Mouse (Mus musculus): ENCODE measurements around the gene Ttc7b. TPM values are rescaled to one million over a fixed set of nuclear protein-coding genes. Genes with fewer than 3 reads are reported as not detected.

The Ttc7b gene
- 0.48 and 0.93 TPM in 2 replicates for polyA plus RNA-seq (2015; fragmentation: Nextera tagmentation; extraction: Ambion mirVana)

DNA sequence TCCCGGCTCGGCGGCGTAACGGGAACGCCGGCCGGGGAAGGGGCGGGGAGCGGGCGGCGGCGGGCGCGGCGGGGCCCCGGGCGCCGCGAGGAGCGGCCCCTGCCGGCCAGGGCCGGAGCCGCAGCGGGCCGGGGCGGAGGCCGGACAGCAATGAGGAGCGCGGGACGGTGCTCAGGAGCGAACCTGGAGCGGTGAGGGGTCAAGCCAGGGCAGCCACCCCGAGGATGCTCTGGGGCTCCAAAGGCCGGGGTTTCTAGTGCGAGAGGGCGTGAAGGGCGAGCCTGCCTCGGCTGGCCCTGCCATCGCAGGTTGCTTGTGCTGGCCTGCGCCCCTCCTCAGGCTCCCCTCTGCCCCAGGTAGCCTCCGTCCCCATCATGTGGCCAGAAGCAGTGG, at the start of gene Ttc7b:
Ttc7b (minus strand) TSS at position 33 of the 393 bp plus-strand sequence.
- H3K4me2 ChIP-seq (ENCODE audit: low read depth, low read length), result peak within 1 kb of the TSS; percentile 69
- no peaks in the 10 kb centered on the region for H3K36me3 ChIP-seq (ENCODE audit: control insufficient read depth, insufficient read depth)
- H3K9me3 ChIP-seq (replicated peaks; ENCODE audit: control insufficient read depth, low read length), result no peaks in the 10 kb centered on the region
- peak within 1 kb of the TSS; percentile 75 for H3K9ac ChIP-seq (ENCODE audit: low read depth, low read length)
- peaks cover 10% of the 10 kb centered on the region for H3K27me3 ChIP-seq (ENCODE audit: control insufficient read depth, insufficient read depth, low read depth, low read length)
- WGBS (ENCODE audit: insufficient replicate concordance), result 5% methylated on average over 24 of the region's 42 CpGs
- ATAC-seq (ENCODE audit: low read depth), result peak; percentile 78
- peak within 1 kb of the TSS; percentile 68 for H3K4me3 ChIP-seq (ENCODE audit: low read depth, low read length)
- H3K4me1 ChIP-seq (ENCODE audit: control insufficient read depth, low read depth, low read length), result no peaks in the 10 kb centered on the region; the same call in none of the 2 replicates
- H3K27ac ChIP-seq (ENCODE audit: low read length), result peak within 1 kb of the TSS; percentile 14; the same call in 1 of the 2 replicates

DNA sequence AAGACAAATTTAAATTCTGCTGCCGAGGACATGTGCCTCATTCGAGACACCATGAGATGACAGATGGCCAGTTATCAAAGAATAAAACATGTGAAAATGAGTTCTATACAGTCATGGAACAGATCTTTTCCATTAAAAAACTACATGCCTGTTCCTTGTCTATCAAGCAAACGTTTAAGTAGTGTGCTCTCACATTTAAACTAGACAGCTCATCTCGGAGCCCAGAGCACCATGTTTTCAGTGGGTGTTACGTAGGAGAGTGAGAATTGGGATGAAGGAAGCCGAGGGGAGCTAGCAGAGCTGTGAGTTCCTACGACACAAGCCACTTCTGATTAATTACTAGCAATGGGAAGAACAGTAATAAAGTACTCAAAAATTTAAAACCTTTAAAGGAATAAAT, 48.2 kb upstream of the Ttc7b start:
- WGBS (ENCODE audit: insufficient replicate concordance), result 69% methylated on average over 7 of the region's 7 CpGs
- no peaks in the 10 kb centered on the region for H3K9me3 ChIP-seq (replicated peaks; ENCODE audit: control insufficient read depth, low read length)
- H3K4me3 ChIP-seq (ENCODE audit: low read depth, low read length), result no peak overlapping the region
- no peak overlapping the region for H3K4me2 ChIP-seq (ENCODE audit: low read depth, low read length)
- no peak overlapping the region for H3K9ac ChIP-seq (ENCODE audit: low read depth, low read length)
- H3K27me3 ChIP-seq (ENCODE audit: control insufficient read depth, insufficient read depth, low read depth, low read length), result no peaks in the 10 kb centered on the region
- H3K36me3 ChIP-seq (ENCODE audit: control insufficient read depth, insufficient read depth), result no peaks in the 10 kb centered on the region
- no peak for ATAC-seq (ENCODE audit: low read depth)
- no peak overlapping the region for H3K27ac ChIP-seq (ENCODE audit: low read length)
- no peaks in the 10 kb centered on the region for H3K4me1 ChIP-seq (ENCODE audit: control insufficient read depth, low read depth, low read length)

DNA sequence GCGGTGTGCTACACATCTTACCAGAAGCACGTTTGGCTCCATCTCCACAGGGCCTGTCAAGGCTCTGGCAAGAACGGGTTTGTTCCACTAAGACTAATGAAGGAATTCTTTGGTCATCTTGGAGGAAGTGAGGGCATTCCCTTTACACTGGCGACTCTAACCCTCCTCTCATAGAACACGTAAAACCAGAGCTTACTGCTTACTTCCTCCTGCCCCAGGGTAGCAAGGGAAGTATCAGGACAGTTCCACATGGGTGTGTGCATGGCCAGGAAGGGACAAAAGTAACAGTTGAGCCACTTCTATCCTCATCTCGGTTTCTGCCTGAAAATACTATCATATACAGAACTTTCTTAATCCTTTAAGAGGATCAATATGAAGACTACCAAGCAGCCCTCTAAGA, 47.5 kb upstream of the Ttc7b start:
- Histone ChIP-seq H3K4me2 (ENCODE audit: low read depth, low read length) (no peak overlapping the region), H3K9ac (ENCODE audit: low read depth, low read length) (no peak overlapping the region)

DNA sequence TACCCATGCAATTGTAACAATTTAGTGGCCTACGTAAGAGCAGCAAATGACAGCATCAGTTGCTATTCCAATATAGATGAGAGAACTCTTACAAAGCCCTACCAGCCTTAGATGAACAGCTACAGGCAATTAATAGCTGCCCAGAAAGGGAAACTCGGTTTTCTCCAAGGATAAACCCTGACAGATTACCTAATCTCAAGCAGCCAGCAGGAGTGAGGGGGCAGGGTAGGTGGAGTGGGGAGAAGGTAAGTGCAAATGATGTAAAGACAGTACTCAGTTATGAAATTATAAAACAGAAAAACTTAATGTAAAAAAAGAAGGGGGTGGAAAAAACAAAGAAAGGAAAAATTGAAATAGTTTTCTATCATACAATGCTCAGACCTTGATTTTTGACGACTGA, 47.0 kb upstream of the Ttc7b start:
- H3K4me2 ChIP-seq (ENCODE audit: low read depth, low read length), result no peak overlapping the region
- H3K27me3 ChIP-seq (ENCODE audit: control insufficient read depth, insufficient read depth, low read depth, low read length), result no peaks in the 10 kb centered on the region
- no peak overlapping the region for H3K27ac ChIP-seq (ENCODE audit: low read length)
- no peaks in the 10 kb centered on the region for H3K36me3 ChIP-seq (ENCODE audit: control insufficient read depth, insufficient read depth)
- H3K9me3 ChIP-seq (replicated peaks; ENCODE audit: control insufficient read depth, low read length), result no peaks in the 10 kb centered on the region
- no peak overlapping the region for H3K4me3 ChIP-seq (ENCODE audit: low read depth, low read length)
- no peak for ATAC-seq (ENCODE audit: low read depth)
- no peak overlapping the region for H3K9ac ChIP-seq (ENCODE audit: low read depth, low read length)
- WGBS (ENCODE audit: insufficient replicate concordance), result 58% methylated on average over 3 of the region's 3 CpGs
- no peaks in the 10 kb centered on the region for H3K4me1 ChIP-seq (ENCODE audit: control insufficient read depth, low read depth, low read length)

More for the DNA sequence above, 47.5 kb upstream of the Ttc7b start:
- H3K27ac ChIP-seq (ENCODE audit: low read length), result no peak overlapping the region
- H3K4me1 ChIP-seq (ENCODE audit: control insufficient read depth, low read depth, low read length), result no peaks in the 10 kb centered on the region
- no peaks in the 10 kb centered on the region for H3K36me3 ChIP-seq (ENCODE audit: control insufficient read depth, insufficient read depth)
- H3K9me3 ChIP-seq (replicated peaks; ENCODE audit: control insufficient read depth, low read length), result no peaks in the 10 kb centered on the region
- H3K27me3 ChIP-seq (ENCODE audit: control insufficient read depth, insufficient read depth, low read depth, low read length), result no peaks in the 10 kb centered on the region
- WGBS (ENCODE audit: insufficient replicate concordance), result 58% methylated on average over 6 of the region's 6 CpGs
- no peak overlapping the region for H3K4me3 ChIP-seq (ENCODE audit: low read depth, low read length)
- ATAC-seq (ENCODE audit: low read depth), result no peak

DNA sequence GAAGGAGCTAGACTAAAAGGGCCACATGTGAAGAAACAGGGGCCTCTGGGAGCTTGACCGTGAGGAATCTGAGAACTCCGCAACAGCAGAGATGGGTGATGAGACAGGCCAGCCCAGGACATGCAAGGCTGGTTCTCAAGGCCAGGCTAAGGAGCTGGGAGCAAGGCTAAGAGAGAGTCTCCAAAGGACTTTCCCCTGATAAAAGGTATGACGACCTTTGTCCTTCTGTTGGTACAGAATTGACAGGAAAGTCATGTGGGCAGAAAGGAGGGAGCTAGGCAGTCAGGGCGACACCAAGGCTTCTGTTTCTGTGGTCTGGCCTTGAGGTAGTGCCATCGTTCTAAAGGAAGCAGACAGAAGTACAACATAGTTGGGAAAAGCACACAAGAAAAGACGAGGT, 33.0 kb upstream of the Ttc7b start:
- no peak overlapping the region for H3K9ac ChIP-seq (ENCODE audit: low read depth, low read length)
- no peak overlapping the region for H3K4me2 ChIP-seq (ENCODE audit: low read depth, low read length)
- H3K4me1 ChIP-seq (ENCODE audit: control insufficient read depth, low read depth, low read length), result no peaks in the 10 kb centered on the region
- H3K4me3 ChIP-seq (ENCODE audit: low read depth, low read length), result no peak overlapping the region
- 76% methylated on average over 6 of the region's 6 CpGs for WGBS (ENCODE audit: insufficient replicate concordance)
- H3K36me3 ChIP-seq (ENCODE audit: control insufficient read depth, insufficient read depth), result no peaks in the 10 kb centered on the region; the same call in 1 of the 2 replicates
- no peak overlapping the region for H3K27ac ChIP-seq (ENCODE audit: low read length)
- no peaks in the 10 kb centered on the region for H3K9me3 ChIP-seq (replicated peaks; ENCODE audit: control insufficient read depth, low read length)
- no peak for ATAC-seq (ENCODE audit: low read depth)
- H3K27me3 ChIP-seq (ENCODE audit: control insufficient read depth, insufficient read depth, low read depth, low read length), result no peaks in the 10 kb centered on the region

- no peak overlapping the region for H3K27ac ChIP-seq (ENCODE audit: low read length)
- no peaks in the 10 kb centered on the region for H3K27me3 ChIP-seq (ENCODE audit: control insufficient read depth, insufficient read depth, low read depth, low read length)
- H3K4me1 ChIP-seq (ENCODE audit: control insufficient read depth, low read depth, low read length), result no peaks in the 10 kb centered on the region
- H3K4me3 ChIP-seq (ENCODE audit: low read depth, low read length), result no peak overlapping the region
- no peak overlapping the region for H3K4me2 ChIP-seq (ENCODE audit: low read depth, low read length)
- WGBS (ENCODE audit: insufficient replicate concordance), result 75% methylated on average over 1 of the region's 1 CpGs
- ATAC-seq (ENCODE audit: low read depth), result no peak
- no peaks in the 10 kb centered on the region; the same call in 1 of the 2 replicates for H3K36me3 ChIP-seq (ENCODE audit: control insufficient read depth, insufficient read depth)
- no peaks in the 10 kb centered on the region for H3K9me3 ChIP-seq (replicated peaks; ENCODE audit: control insufficient read depth, low read length)
- no peak overlapping the region for H3K9ac ChIP-seq (ENCODE audit: low read depth, low read length)
Measured at GRCm38 (mm10) chr12:100551972-100552371, 31.3 kb upstream of the Ttc7b start.

GRCm38 (mm10) chr12:100544194-100544567, 23.6 kb upstream of the Ttc7b start:
- Histone ChIP-seq H3K9ac (ENCODE audit: low read depth, low read length) (no peak overlapping the region), H3K4me1 (ENCODE audit: control insufficient read depth, low read depth, low read length) (no peaks in the 10 kb centered on the region), H3K4me2 (ENCODE audit: low read depth, low read length) (no peak overlapping the region), H3K27ac (ENCODE audit: low read length) (no peak overlapping the region), H3K27me3 (ENCODE audit: control insufficient read depth, insufficient read depth, low read depth, low read length) (no peaks in the 10 kb centered on the region), H3K4me3 (ENCODE audit: low read depth, low read length) (no peak overlapping the region), H3K36me3 (ENCODE audit: control insufficient read depth, insufficient read depth) (no peaks in the 10 kb centered on the region), H3K9me3 (replicated peaks; ENCODE audit: control insufficient read depth, low read length) (no peaks in the 10 kb centered on the region)
- no peak for ATAC-seq (ENCODE audit: low read depth)
- 60% methylated on average over 4 of the region's 4 CpGs for WGBS (ENCODE audit: insufficient replicate concordance)

DNA sequence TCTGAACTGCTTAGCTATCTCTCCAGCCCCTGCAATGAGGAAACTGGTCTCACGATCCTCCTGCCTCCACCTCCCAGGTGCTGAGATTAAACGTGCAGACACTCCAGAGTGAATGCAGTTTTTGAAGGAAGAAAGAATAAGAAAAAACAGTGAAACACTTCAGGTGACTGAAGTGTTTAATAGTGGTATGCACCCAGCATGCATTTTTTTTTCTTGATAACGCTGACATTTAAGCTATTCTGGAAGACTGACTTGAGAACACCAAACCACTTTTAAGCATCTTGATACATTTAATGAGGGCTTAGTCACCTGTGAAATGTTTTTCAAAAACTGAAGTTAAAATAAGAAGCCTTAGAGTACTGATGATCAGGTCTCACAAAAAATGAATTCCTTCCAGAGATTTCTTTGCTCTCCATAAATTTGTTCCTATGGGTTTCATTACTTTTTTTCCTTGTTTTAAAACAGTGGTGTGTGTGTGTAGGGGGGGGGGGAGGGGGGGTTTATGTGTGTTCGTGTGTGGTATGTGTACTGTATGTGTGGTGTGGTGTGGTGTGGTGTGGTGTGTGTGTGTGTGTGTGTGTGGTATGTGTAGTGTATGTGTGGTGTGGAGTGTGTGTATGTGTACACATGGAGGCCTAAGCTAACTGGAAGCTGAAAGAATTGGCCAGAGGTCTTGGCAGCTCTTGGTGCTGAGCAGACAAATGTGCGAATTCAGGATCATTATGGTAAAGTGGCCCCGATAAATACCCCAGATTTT, 23.0 kb upstream of the Ttc7b start:
- no peak for ATAC-seq (ENCODE audit: low read depth)
- no peak overlapping the region for H3K4me2 ChIP-seq (ENCODE audit: low read depth, low read length)
- H3K9ac ChIP-seq (ENCODE audit: low read depth, low read length), result no peak overlapping the region
- H3K4me1 ChIP-seq (ENCODE audit: control insufficient read depth, low read depth, low read length), result no peaks in the 10 kb centered on the region
- no peaks in the 10 kb centered on the region for H3K9me3 ChIP-seq (replicated peaks; ENCODE audit: control insufficient read depth, low read length)
- WGBS (ENCODE audit: insufficient replicate concordance), result 64% methylated on average over 6 of the region's 6 CpGs
- H3K4me3 ChIP-seq (ENCODE audit: low read depth, low read length), result no peak overlapping the region
- no peaks in the 10 kb centered on the region for H3K36me3 ChIP-seq (ENCODE audit: control insufficient read depth, insufficient read depth)
- no peak overlapping the region for H3K27ac ChIP-seq (ENCODE audit: low read length)
- H3K27me3 ChIP-seq (ENCODE audit: control insufficient read depth, insufficient read depth, low read depth, low read length), result no peaks in the 10 kb centered on the region

DNA sequence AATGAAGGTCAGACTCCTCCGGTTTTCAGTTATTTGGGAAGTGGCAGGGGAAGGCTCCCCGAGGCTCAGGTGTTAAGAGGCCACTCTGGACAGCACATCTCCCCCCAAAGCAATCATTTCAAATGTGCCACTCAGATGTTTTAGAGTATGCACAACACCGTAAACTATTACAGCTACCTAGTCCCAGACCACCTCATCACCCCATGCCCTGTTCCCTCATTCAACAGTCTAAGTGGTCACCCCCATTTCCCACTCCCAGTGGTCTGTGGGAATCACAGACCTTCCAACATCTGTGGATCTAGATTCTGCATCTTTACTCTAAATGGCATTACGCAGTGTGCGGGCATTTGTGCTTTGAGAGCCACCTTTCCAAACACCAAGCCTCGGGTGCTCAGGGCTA, 21.9 kb upstream of the Ttc7b start:
- no peak overlapping the region for H3K4me3 ChIP-seq (ENCODE audit: low read depth, low read length)
- no peaks in the 10 kb centered on the region for H3K4me1 ChIP-seq (ENCODE audit: control insufficient read depth, low read depth, low read length)
- H3K9ac ChIP-seq (ENCODE audit: low read depth, low read length), result no peak overlapping the region
- H3K9me3 ChIP-seq (replicated peaks; ENCODE audit: control insufficient read depth, low read length), result no peaks in the 10 kb centered on the region
- 74% methylated on average over 6 of the region's 6 CpGs for WGBS (ENCODE audit: insufficient replicate concordance)
- H3K27me3 ChIP-seq (ENCODE audit: control insufficient read depth, insufficient read depth, low read depth, low read length), result no peaks in the 10 kb centered on the region
- H3K4me2 ChIP-seq (ENCODE audit: low read depth, low read length), result no peak overlapping the region
- ATAC-seq (ENCODE audit: low read depth), result no peak
- H3K27ac ChIP-seq (ENCODE audit: low read length), result no peak overlapping the region
- no peaks in the 10 kb centered on the region for H3K36me3 ChIP-seq (ENCODE audit: control insufficient read depth, insufficient read depth)
